Mouse (Mus musculus): Measurements from ENCODE around the gene Gabrb1. TPM values are rescaled to one million over a fixed set of nuclear protein-coding genes. Genes with fewer than 3 reads are reported as not detected.

Gabrb1 gene
- under 1 TPM in 1 of 2 experiments, not detected in 1; 0.03 TPM for total RNA-seq (2021)
- long read RNA-seq, experiment 1 = 0 reads
- long read RNA-seq, experiment 2 = 0 reads

GRCm38 (mm10) chr5:71657482-71658114 is at the start of gene Gabrb1:
Gabrb1 (plus strand) TSS chr5:71658113.
- DNase-seq (ENCODE audit: low spot score in 2 of 2) = peak in 1 of 2 experiments; percentile 14

DNA sequence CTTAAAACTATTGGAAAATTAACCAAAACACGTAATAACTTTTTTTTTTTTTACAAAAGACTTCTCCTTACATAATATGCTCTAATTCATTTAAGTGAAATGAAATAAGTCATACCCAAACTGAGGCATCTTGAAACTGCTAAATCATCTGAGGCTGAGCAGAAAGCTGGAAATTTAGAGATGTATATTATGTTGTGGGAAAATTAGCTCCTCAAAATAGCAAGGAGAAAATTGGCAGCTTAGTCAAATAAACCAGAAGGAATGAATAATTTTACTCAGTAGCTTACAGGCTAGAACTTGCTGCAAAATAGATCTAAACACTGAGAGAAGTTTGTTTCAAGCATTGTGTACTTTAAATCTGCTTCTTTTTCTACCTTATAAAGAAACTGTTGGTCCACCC is 49.2 kb upstream of the Gabrb1 start:
- no peak for DNase-seq (ENCODE audit: low spot score in 2 of 2)

DNA sequence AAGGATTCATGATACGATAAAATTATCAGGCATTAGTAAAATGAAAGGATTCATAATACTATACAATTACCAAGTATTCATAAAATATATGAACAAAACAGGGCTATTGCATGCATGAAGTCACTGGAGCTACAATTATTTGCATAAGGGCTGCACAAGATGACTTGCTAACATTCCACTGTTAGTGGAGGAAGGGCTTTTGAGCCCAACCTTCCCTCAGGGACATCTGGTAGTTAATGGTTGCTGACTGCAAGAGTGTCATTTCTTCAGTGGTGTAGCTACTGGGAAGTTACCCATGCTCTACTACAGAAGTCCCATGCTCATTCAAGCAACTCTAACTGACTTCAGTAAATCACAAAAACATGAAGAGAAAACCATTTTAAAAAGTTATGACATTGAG is 43.6 kb upstream of the Gabrb1 start:
- no peak for DNase-seq (ENCODE audit: low spot score in 2 of 2)

DNA sequence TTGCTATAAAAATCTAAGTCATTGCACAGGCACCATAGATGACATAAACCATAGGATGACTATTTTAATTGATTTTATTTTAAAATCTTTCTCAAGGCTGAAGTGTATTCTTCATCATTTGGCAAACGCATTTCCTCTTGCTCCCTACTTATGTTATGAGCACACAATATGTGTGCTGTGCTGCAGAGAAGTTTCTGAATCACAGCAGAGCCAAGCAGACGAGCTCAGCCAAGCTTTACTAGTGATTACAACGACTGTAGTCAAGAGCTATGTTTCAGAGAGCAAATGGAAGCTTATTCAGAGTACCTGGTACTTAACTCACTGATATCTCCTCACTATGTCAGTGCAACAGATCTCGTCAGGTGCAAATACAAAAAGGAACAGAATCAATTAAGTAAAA is 41.2 kb upstream of the Gabrb1 start:
- DNase-seq (ENCODE audit: low spot score in 2 of 2) = no peak

DNA sequence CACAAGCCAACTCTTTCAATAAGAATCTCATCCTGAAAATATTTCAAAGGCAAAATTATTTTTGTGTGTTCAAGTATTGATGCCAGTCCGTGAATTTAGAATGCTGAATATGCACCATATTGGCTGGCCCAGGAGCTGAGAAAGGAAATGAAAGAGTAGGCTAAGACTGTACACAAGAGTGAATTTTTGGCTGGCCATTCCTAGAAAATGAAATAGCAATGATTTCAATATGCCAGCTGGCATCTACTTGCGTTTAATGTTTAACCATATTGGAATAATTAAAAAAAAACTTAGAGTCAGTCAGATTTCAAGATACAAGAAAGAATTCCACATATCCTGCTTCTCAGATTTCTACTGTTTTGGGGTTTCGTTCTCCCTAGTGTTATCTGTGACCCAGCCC is 30.1 kb upstream of the Gabrb1 start:
- DNase-seq (ENCODE audit: low spot score in 2 of 2) = no peak

DNA sequence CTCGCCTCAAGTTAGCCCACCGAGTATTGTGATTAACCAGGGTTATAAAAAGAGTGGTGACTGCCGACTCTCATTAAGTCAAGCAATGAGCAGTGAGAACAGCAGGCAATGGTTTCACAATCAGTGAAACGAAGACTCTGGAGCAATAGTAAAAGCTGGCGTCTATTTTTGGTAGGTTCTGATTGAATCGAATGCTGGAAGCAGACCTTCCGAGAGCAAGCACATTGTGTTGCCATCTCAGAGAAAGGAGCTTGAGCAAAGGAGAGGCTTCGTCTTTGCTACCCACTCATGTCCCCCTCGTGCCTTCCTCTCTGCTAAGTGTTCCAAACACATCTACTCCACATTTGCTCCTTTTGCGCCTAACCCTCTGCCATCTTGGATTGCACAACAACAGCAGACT is 18.1 kb upstream of the Gabrb1 start:
- no peak for DNase-seq (ENCODE audit: low spot score in 2 of 2)

GRCm38 (mm10) chr5:71648108-71648507 is 9.8 kb upstream of the Gabrb1 start:
- DNase-seq (ENCODE audit: low spot score in 2 of 2) = no peak

DNA sequence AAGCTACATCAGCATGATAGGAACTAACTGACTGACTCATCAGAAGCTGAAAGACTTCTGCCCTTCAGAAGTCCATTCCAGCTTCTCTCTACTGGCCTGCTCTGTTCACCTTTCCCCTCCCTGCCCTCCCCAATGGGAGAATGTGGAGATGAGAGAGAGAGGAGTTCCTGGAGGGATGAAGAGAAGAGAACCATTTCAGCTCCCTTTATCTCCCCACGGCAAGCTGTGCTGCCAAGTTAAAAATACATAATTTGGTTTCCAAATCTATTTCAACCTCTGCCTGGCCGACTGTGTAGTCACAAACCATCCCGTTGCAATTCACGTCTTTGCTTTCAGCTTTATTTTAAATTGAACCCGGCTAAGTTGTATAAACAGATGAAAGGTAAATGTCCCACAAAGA is 3.9 kb upstream of the Gabrb1 start:
- no peak for DNase-seq (ENCODE audit: low spot score in 2 of 2)

GRCm38 (mm10) chr5:71656771-71657170 is 1.1 kb upstream of the Gabrb1 start:
- DNase-seq (ENCODE audit: low spot score in 2 of 2) = no peak

DNA sequence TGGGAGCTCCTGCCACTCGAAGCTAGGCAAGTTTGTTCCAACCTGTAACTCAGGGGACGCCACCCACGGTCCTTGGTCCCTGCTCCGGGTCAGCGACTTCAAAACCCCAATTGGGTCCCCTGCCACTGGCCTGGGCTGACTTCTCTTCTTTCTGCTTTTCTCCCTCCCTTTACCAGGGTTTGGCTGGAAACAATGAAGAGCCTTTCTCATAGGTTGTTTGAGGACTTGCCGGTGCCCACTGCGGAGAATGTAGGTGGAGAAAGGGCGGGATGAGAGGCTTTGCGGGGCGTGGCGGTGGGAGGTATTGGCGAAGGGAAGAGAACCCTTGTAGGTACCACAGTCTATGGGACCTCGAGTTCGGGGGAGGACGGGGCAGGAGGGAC is 193 bp downstream of the Gabrb1 start, which contains the start of gene Gabra4:
TSS of gene Gabra4 (minus strand) at position 194 of the 383 bp plus-strand sequence.
- DNase-seq (ENCODE audit: low spot score in 2 of 2) = no peak

- no peak for DNase-seq (ENCODE audit: low spot score in 2 of 2)
Measured at GRCm38 (mm10) chr5:71665593-71665992, 7.7 kb downstream of the Gabrb1 start.

GRCm38 (mm10) chr5:71699696-71700467 is 42.0 kb downstream of the Gabrb1 start:
- peak in 1 of 2 experiments; percentile 11 for DNase-seq (ENCODE audit: low spot score in 2 of 2)

DNA sequence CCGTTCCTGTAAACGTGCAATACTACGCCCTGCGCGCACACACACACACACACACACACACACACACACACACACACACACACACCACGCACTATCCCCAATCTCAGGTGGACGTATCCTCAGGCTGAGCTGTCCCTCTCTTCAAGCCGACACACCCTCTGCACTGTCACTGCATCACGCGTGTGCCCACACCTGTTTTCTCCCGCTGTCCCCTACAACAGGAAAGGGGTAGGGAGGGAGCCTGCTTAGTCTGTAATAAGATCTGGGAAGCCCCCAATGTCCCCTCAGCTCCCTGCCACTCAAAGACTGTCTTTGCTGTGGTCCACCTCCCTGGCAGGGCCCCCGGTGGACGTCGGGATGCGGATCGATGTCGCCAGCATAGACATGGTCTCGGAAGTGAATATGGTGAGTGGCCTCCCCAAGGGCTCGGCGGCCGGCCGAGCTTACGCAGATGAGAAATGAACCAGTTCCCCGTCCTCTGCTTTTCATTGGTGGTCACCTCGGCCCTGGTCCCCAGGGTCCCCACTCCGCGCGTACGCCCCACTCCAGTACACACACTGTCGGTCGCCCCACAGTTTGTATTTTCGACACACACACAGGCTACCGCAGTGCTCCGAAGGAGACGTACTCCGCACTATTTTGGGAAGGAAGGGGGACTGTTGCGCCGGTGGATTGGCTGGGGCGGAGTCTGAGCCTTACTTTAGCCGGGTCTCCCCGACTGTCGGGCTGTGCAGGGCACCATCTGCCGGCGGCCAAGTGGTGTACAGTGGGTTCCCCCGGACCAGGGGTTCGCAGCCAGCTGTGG is 42.8 kb downstream of the Gabrb1 start:
- peak; percentile 15 to 20 for DNase-seq (ENCODE audit: low spot score in 2 of 2)

DNA sequence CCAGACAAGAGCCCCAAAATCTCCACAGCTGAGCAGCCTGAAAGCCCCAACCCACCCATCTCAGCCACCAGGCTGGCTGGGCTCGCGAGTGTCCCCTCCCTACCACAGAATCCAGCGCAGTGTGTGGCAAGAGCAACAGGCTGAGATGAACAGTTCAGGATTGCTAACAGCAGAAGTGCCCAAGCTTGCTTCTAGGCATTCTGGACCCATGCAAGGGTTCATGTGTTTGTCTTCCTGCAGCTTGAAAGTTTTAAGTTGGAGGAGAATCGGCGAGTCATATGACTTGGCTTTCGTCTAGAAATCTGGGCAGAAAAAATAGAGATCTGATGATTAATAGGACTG is 43.3 kb downstream of the Gabrb1 start:
- DNase-seq (ENCODE audit: low spot score in 2 of 2) = no peak

GRCm38 (mm10) chr5:71732931-71733792 is 75.2 kb downstream of the Gabrb1 start:
- no peak for DNase-seq (ENCODE audit: low spot score in 2 of 2)

GRCm38 (mm10) chr5:71747411-71747810 is 89.5 kb downstream of the Gabrb1 start:
- DNase-seq (ENCODE audit: low spot score in 2 of 2) = no peak

- no peak for DNase-seq (ENCODE audit: low spot score in 2 of 2)
Measured at GRCm38 (mm10) chr5:71753966-71754365, 96.1 kb downstream of the Gabrb1 start.

DNA sequence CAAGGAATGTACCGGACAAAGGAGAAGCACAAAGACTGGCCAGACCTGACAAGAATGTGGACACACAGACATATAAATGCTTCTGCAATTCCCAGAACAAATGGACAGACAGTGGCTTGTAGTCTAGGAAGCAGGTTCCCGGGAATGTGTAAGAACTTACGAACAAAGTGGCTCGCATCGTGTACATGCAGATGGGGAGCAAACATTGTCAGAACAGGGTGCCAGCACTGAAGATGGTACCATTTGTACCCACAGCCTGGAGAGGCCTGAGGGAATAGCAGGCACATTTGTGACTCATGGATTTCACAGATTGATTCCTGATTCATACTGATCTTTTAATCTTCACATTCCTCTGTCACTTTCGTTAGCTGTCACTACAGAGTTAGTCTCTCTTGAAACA is 103.2 kb downstream of the Gabrb1 start:
- no peak for DNase-seq (ENCODE audit: low spot score in 2 of 2)

DNA sequence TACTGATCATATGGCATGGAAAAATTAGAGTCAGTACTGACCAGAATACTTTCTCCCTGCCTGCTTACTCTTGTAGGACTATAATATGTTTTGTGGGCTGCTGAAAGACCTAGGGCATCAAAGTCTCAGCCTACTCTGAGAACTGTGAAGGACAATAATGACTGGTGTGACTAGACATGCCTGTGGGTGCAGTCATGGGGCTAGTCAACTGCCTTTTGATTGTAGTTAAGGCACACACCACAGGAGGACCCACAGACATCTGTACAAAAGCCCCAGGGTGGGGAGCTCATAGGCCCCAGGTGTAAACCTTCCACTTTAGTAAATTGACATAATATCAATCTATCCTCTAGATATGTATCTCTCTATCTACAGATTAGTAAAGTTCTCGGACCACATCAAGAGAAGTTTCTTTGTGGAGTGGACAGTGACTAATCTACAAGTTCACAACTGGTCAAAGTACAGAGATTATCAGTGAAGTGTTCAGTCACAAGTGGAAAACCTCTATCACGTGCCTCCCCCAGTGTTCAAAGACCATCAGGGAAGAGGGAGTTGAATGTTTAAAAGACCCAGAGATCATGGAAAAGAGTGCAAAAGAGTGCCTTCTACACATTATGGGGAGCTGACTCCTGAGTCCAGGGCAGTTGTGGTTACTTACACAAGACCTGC is 123.7 kb downstream of the Gabrb1 start:
- no peak for DNase-seq (ENCODE audit: low spot score in 2 of 2)

DNA sequence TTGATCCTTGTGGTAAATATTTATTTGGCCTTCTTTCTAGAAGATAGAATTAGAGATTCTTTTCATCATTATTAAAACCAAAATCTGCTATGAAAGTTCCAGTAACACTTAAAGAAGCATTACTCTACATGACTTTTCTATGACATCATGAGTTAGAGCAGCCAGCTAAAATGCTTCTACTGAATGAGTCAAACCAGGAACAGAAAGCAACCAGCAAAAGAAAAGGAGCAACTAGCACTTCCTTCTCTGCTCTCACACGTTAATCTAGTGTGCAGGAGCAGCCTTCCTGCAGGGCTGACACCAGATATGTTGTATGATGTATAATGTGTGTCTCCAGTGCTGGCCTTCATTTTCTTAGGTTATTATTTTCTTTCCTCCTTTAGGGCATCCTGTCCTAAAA is 164.9 kb downstream of the Gabrb1 start:
- DNase-seq (ENCODE audit: low spot score in 2 of 2) = no peak

Measured in gastrocnemius, postnatal 4 days (tissue).